In the genomic region with DNA sequence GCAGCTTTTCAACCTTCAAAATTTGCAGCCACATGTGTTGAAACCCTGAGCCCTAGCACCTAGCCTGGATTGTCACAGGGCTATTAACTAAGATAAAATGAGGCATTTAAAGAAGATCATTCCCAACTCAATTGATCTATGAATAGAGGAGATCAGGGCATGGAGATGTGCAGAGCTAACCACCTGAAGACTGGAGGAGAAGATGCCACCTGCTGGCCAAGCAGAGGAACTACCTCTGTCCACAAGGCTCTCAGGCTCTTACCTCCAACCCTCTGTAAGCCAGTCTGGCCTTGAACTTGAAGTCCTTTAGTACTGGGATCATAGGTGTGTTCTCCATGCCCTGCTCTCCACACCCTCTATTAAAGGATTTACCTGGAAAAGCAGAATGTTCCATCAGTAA, we compare ENCODE assay signal across 8 mouse cellular contexts. TPM values are rescaled to one million over a fixed set of nuclear protein-coding genes. Genes with fewer than 3 reads are reported as not detected.
DNase-seq lines count a peak whose midpoint lies in the region; ATAC-seq and TF ChIP-seq lines count a peak whose summit lies in the region.

No protein-coding gene starts in this region.

- peak; percentile 66 for TF ChIP-seq CTCF in ES-Bruce4 (IDR thresholded peaks at IDR 0.05; ENCODE audit: low read depth, low read length)

- ATAC-seq in kidney, embryonic 16.5 days (ENCODE audit: low FRiP score, low TSS enrichment): no peak

- H3K9ac ChIP-seq in kidney, embryonic 16.5 days (replicated peaks; ENCODE audit: low read length): no peak overlapping the region
- no peak overlapping the region for H3K9ac ChIP-seq in ES-Bruce4 (ENCODE audit: low read depth, poor library complexity, severe bottlenecking)

- H3K9me3 ChIP-seq in kidney, embryonic 16.5 days (ENCODE audit: low read length): no peaks in the 10 kb centered on the region
- H3K9me3 ChIP-seq in ES-Bruce4 (replicated peaks; ENCODE audit: control insufficient read depth, insufficient read depth, low read length, poor library complexity, severe bottlenecking): no peaks in the 10 kb centered on the region

- no peaks in the 10 kb centered on the region for H3K4me1 ChIP-seq in kidney, embryonic 16.5 days (ENCODE audit: insufficient read depth, low read length)
- no peaks in the 10 kb centered on the region for H3K4me1 ChIP-seq in ES-Bruce4 (ENCODE audit: control insufficient read depth, insufficient read depth, low read length)

- no peak overlapping the region for H3K4me2 ChIP-seq in kidney, embryonic 16.5 days (replicated peaks; ENCODE audit: low read depth, low read length)

- H3K36me3 ChIP-seq in kidney, embryonic 16.5 days (ENCODE audit: insufficient read depth, low read length): no peaks in the 10 kb centered on the region
- no peaks in the 10 kb centered on the region for H3K36me3 ChIP-seq in ES-Bruce4 (ENCODE audit: control insufficient read depth, insufficient read depth, low read length, poor library complexity, severe bottlenecking)

- DNase-seq in kidney, adult 11 months: peak; percentile 38
- DNase-seq in brain, adult 2 months (ENCODE audit: low read depth, low spot score): peak; percentile 71
- DNase-seq in forelimb bud, embryonic 11.5 days (ENCODE audit: low read depth, low spot score): peak; percentile 25
- peak; percentile 22 to 39 for DNase-seq in layer of hippocampus, postnatal 25 days (ENCODE audit: extremely low spot score in 1 of 2, low spot score in 1 of 2)
- peak; percentile 81 for DNase-seq in naive thymus-derived CD4-positive, alpha-beta T cell, adult 2 months (ENCODE audit: low read depth)
- DNase-seq in thymus, postnatal 36 days: peak; percentile 66 to 69

- no peaks in the 10 kb centered on the region for H3K27me3 ChIP-seq in kidney, embryonic 16.5 days (ENCODE audit: insufficient read depth, low read length)
- H3K27me3 ChIP-seq in ES-Bruce4 (ENCODE audit: control insufficient read depth, insufficient read depth, low read length, poor library complexity, severe bottlenecking): no peaks in the 10 kb centered on the region

- TF ChIP-seq EP300 in ES-Bruce4 (IDR thresholded peaks at IDR 0.05; ENCODE audit: insufficient read depth, low read depth, low read length): no peak

- H3K27ac ChIP-seq in kidney, embryonic 16.5 days (ENCODE audit: low read length): no peak overlapping the region
- no peak overlapping the region for H3K27ac ChIP-seq in ES-Bruce4 (ENCODE audit: insufficient read depth, low read length)

- TF ChIP-seq POLR2A in ES-Bruce4 (IDR thresholded peaks at IDR 0.05; ENCODE audit: insufficient read depth, low read length): no peak

- H3K4me3 ChIP-seq in kidney, embryonic 16.5 days (ENCODE audit: low read length): no peak overlapping the region
- no peak overlapping the region for H3K4me3 ChIP-seq in ES-Bruce4 (ENCODE audit: low read depth, low read length)

RNA-seq across cellular contexts. Expression of a gene that starts 11.9 kb away (rescaled TPM):
- polyA plus RNA-seq in kidney, embryonic 16.5 days (2015; fragmentation: Nextera tagmentation; extraction: Ambion mirVana): 17.9 and 21.9 TPM in 2 replicates
- 2.0 and 2.1 TPM in 2 replicates for polyA plus RNA-seq in ES-Bruce4 (2011; ENCODE audit: insufficient read depth, insufficient read length, low read depth, missing spikeins)
- 10 to 100 TPM; 52.9 to 60.6 TPM for total RNA-seq in layer of hippocampus, postnatal 25 days (2021)

RNA-seq across cellular contexts. Expression of a gene that starts 51.3 kb away (rescaled TPM):
- polyA plus RNA-seq in kidney, embryonic 16.5 days (2015; fragmentation: Nextera tagmentation; extraction: Ambion mirVana): 0.90 and 1.6 TPM in 2 replicates
- polyA plus RNA-seq in ES-Bruce4 (2011; ENCODE audit: insufficient read depth, insufficient read length, low read depth, missing spikeins): 2.1 TPM in 1 of 2 replicates, not detected in the other
- 1 to 10 TPM; 1.7 to 4.5 TPM for total RNA-seq in layer of hippocampus, postnatal 25 days (2021)

Comparison
In these comparisons a context has a peak if more than half of its experiments do, and no peak if none do; other contexts are left out.
1. DNase-seq: peak in every context shown above with its lines; median percentile 81 in naive thymus-derived CD4-positive, alpha-beta T cell, adult 2 months; 71 in brain, adult 2 months; 68 in thymus, postnatal 36 days; 38 in kidney, adult 11 months; 30 in layer of hippocampus, postnatal 25 days; 25 in forelimb bud, embryonic 11.5 days.